Mouse (Mus musculus): Measurements from ENCODE around the gene Heatr3.

Gene Heatr3

GRCm38 (mm10) chr8:88137748-88138484, at the start of gene Heatr3:
Gene Heatr3 (plus strand): TSS chr8:88137855.
- peak; percentile 97 to 98 for DNase-seq

- DNase-seq, result no peak
Observed at GRCm38 (mm10) chr8:88088006-88088405, 49.6 kb upstream of the Heatr3 start.

GRCm38 (mm10) chr8:88091661-88092060, 46.0 kb upstream of the Heatr3 start:
- DNase-seq, result no peak

GRCm38 (mm10) chr8:88093367-88093766, 44.3 kb upstream of the Heatr3 start:
- no peak for DNase-seq

- no peak for DNase-seq
Observed at GRCm38 (mm10) chr8:88098856-88099255, 38.8 kb upstream of the Heatr3 start.

- peak; percentile 73 to 78 for DNase-seq
Observed at GRCm38 (mm10) chr8:88099526-88099925, 38.1 kb upstream of the Heatr3 start.

- peak; percentile 14 to 19 for DNase-seq
Observed at GRCm38 (mm10) chr8:88109241-88109640, 28.4 kb upstream of the Heatr3 start.

- DNase-seq, result peak; percentile 94 to 95
Observed at GRCm38 (mm10) chr8:88118456-88119036, 19.1 kb upstream of the Heatr3 start, which contains the start of gene Cnep1r1. Gene Cnep1r1 (plus strand): TSS chr8:88118769.

GRCm38 (mm10) chr8:88119076-88119475, 18.6 kb upstream of the Heatr3 start:
- peak; percentile 14 to 30 for DNase-seq

- DNase-seq, result no peak
Observed at GRCm38 (mm10) chr8:88124850-88125249, 12.8 kb upstream of the Heatr3 start.

- DNase-seq, result no peak
Observed at GRCm38 (mm10) chr8:88129397-88129796, 8.3 kb upstream of the Heatr3 start.

- DNase-seq, result no peak
Observed at GRCm38 (mm10) chr8:88130754-88131317, 6.8 kb upstream of the Heatr3 start.

- no peak for DNase-seq
Observed at GRCm38 (mm10) chr8:88139256-88139655, 1.6 kb downstream of the Heatr3 start.

- DNase-seq, result no peak
Observed at GRCm38 (mm10) chr8:88141629-88142028, 4.0 kb downstream of the Heatr3 start.

GRCm38 (mm10) chr8:88144041-88144440, 6.4 kb downstream of the Heatr3 start:
- peak in 1 of 2 experiments; percentile 20 for DNase-seq

GRCm38 (mm10) chr8:88150910-88151371, 13.3 kb downstream of the Heatr3 start:
- no peak for DNase-seq

- DNase-seq, result no peak
Observed at GRCm38 (mm10) chr8:88160237-88160995, 22.8 kb downstream of the Heatr3 start.

GRCm38 (mm10) chr8:88161439-88161838, 23.8 kb downstream of the Heatr3 start:
- peak; percentile 81 to 83 for DNase-seq

- no peak for DNase-seq
Observed at GRCm38 (mm10) chr8:88175264-88175663, 37.6 kb downstream of the Heatr3 start.

- DNase-seq, result no peak
Observed at GRCm38 (mm10) chr8:88177291-88177690, 39.6 kb downstream of the Heatr3 start.

GRCm38 (mm10) chr8:88183121-88183520, 45.5 kb downstream of the Heatr3 start:
- DNase-seq, result no peak

GRCm38 (mm10) chr8:88184914-88185313, 47.3 kb downstream of the Heatr3 start:
- no peak for DNase-seq

- no peak for DNase-seq
Observed at GRCm38 (mm10) chr8:88185716-88186115, 48.1 kb downstream of the Heatr3 start.
